In the genomic region with DNA sequence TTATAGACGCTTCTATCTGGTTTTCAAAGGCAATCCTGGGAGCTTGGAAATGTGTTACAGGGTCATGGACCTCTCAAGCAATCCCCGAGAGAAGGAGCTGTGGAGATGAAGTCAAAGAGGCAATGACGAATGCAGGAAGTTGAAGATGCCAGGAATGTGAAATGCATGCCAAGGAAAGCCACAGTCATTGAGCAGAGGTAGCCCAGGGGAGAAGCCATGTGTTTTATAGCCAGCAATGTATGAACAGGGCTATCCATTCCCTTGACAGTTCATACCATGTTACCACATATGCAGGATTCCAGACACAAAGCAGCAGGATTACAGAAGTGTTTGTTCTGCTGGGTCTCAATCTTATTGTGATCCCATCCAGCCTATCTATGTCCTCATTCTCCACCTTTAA, we compare ENCODE assay signal across 16 mouse cellular contexts.
DNase-seq lines count a peak whose midpoint lies in the region.
"Had no signal": no experiment of that assay in that cellular context is flagged by ENCODE, and none has a peak within 500 bp of the region (broad histone marks: within the 10 kb centered on the region; RNA-seq: fewer than 3 reads in every experiment).

No protein-coding gene starts in this region.

- peak; percentile 7 for DNase-seq in heart, postnatal 4 days
- no peak for DNase-seq in heart, adult 11 months
- peak; percentile 95 for DNase-seq in 3T3-L1 (ENCODE audit: low read depth, low spot score)
- DNase-seq in Muller cell, postnatal 12 days (ENCODE audit: inconsistent ontology term): peak; percentile 47
- peak; percentile 10 for DNase-seq in fat pad, adult 2 months (ENCODE audit: extremely low read depth, low read depth, low spot score)
- DNase-seq in T-cell, adult 2 months (ENCODE audit: low spot score): no peak
- no peak for DNase-seq in urinary bladder, adult 18-20 months (ENCODE audit: low spot score in 2 of 2)
- DNase-seq: adrenal gland, postnatal 10 days; cerebellum, adult 9-11 months; gastrocnemius, postnatal 36 days; kidney, adult 18-20 months; kidney, postnatal 14 days; liver, embryonic 13.5 days; midbrain, embryonic 14.5 days; right cerebral cortex, adult 18-20 months; thymus, postnatal 14 days had no signal

Comparison
In these comparisons a context has a peak if more than half of its experiments do, and no peak if none do; other contexts are left out.
1. DNase-seq: peak in heart, postnatal 4 days (single experiment), 3T3-L1 (single experiment), Muller cell, postnatal 12 days (single experiment) and fat pad, adult 2 months (single experiment); none in heart, adult 11 months (single experiment), T-cell, adult 2 months (single experiment) and urinary bladder, adult 18-20 months (0 of 2).